Mouse (Mus musculus) adrenal gland (tissue): ENCODE data around the gene Casq2.

Source experiments
- intact Hi-C: fragments of 180-260 bp; cut with DNase I; formaldehyde crosslinking; loops from one replicate; pipeline ENCODE4 v1.15.1; 2025
- long read RNA-seq, 2 experiments: library from polyadenylated mRNA; unstranded; transcript quantifications; one replicate each; pipeline ENCODE4 v2.0.0; 2020; ENCODE audit warnings: borderline replicate concordance in 1 of 2; ENCODE audit not compliant: insufficient replicate concordance in 1 of 2

Casq2 gene
- long read RNA-seq, experiment 1, partial matches to known transcripts, result 0 of 2 reads
- long read RNA-seq, experiment 1, other reads (novel, unspliced or antisense), result 1 of 2 reads
- long read RNA-seq, experiment 2, result 0 reads

GRCm38 (mm10) chr3:102086283-102086682, at the start of gene Casq2:
Casq2 (plus strand) TSS chr3:102086415.
- intact Hi-C loops, result loop anchor here (10.0 kb wide), 1 partner anchor 609 kb away; no protein-coding TSS in a partner anchor

- intact Hi-C loops, result no loop called here
These were observed 48.4 kb upstream of the Casq2 start for GRCm38 (mm10) chr3:102037806-102038205.

GRCm38 (mm10) chr3:102038608-102039007, 47.6 kb upstream of the Casq2 start:
- intact Hi-C loops, result no loop called here

GRCm38 (mm10) chr3:102041632-102042031, 44.6 kb upstream of the Casq2 start:
- intact Hi-C loops, result no loop called here

- intact Hi-C loops, result loop anchor here (5.0 kb wide), 1 partner anchor 148 kb away; no protein-coding TSS in a partner anchor
These were observed 41.1 kb upstream of the Casq2 start for GRCm38 (mm10) chr3:102045071-102045470.

GRCm38 (mm10) chr3:102047532-102047931, 38.7 kb upstream of the Casq2 start:
- intact Hi-C loops, result loop anchor here (5.0 kb wide), 1 partner anchor 150 kb away; no protein-coding TSS in a partner anchor

- intact Hi-C loops, result loop anchor here (5.0 kb wide), 1 partner anchor 152 kb away; no protein-coding TSS in a partner anchor
These were observed 36.8 kb upstream of the Casq2 start for GRCm38 (mm10) chr3:102049207-102050104.

GRCm38 (mm10) chr3:102052036-102052435, 34.2 kb upstream of the Casq2 start:
- intact Hi-C loops, result no loop called here

- intact Hi-C loops, result no loop called here
These were observed 32.9 kb upstream of the Casq2 start for GRCm38 (mm10) chr3:102053293-102053692.

GRCm38 (mm10) chr3:102055878-102056277, 30.3 kb upstream of the Casq2 start:
- intact Hi-C loops, result no loop called here

- intact Hi-C loops, result loop anchor here (5.0 kb wide), 1 partner anchor 163 kb away; no protein-coding TSS in a partner anchor
These were observed 26.1 kb upstream of the Casq2 start for GRCm38 (mm10) chr3:102060065-102060464.

GRCm38 (mm10) chr3:102061923-102062670, 24.1 kb upstream of the Casq2 start:
- intact Hi-C loops, result loop anchor here (5.0 kb wide), 1 partner anchor 165 kb away; no protein-coding TSS in a partner anchor

GRCm38 (mm10) chr3:102062671-102063010, 23.6 kb upstream of the Casq2 start:
- intact Hi-C loops, result loop anchor here (5.0 kb wide), 1 partner anchor 165 kb away; no protein-coding TSS in a partner anchor

GRCm38 (mm10) chr3:102063273-102064120, 22.7 kb upstream of the Casq2 start:
- intact Hi-C loops, result loop anchor here (5.0 kb wide), 1 partner anchor 166 kb away; no protein-coding TSS in a partner anchor

- intact Hi-C loops, result loop anchor here (5.0 kb wide), 1 partner anchor 167 kb away; no protein-coding TSS in a partner anchor
These were observed 21.6 kb upstream of the Casq2 start for GRCm38 (mm10) chr3:102064566-102064965.

- intact Hi-C loops, result no loop called here
These were observed 18.9 kb upstream of the Casq2 start for GRCm38 (mm10) chr3:102067306-102067705.

GRCm38 (mm10) chr3:102067861-102068260, 18.4 kb upstream of the Casq2 start:
- intact Hi-C loops, result no loop called here

- intact Hi-C loops, result no loop called here
These were observed 17.0 kb upstream of the Casq2 start for GRCm38 (mm10) chr3:102069260-102069659.

- intact Hi-C loops, result no loop called here
These were observed 16.5 kb upstream of the Casq2 start for GRCm38 (mm10) chr3:102069686-102070085.

GRCm38 (mm10) chr3:102070360-102070759, 15.9 kb upstream of the Casq2 start:
- intact Hi-C loops, result no loop called here
